Mouse (Mus musculus) myocyte (in vitro differentiated cells): ENCODE measurements around the gene Akr1c14.

Experiments used
- CEBPB ChIP-seq: IDR thresholded peaks from 2 replicates; pipeline ENCODE4 v1.6.1; 2011; ENCODE audit warnings: mild to moderate bottlenecking, moderate library complexity; ENCODE audit not compliant: poor library complexity, insufficient read depth, severe bottlenecking
- MAX ChIP-seq: IDR thresholded peaks from one replicate; pipeline ENCODE4 v1.6.1; 2011; ENCODE audit warnings: low read depth, mild to moderate bottlenecking, control low read depth
- MYOD1 ChIP-seq, 3 experiments: IDR thresholded peaks; one replicate each; pipeline ENCODE4 v1.6.1; 2011; ENCODE audit warnings: control low read depth in 2 of 3, low read depth in 2 of 3, mild to moderate bottlenecking in 2 of 3, moderate library complexity in 1 of 3; ENCODE audit not compliant: insufficient read length in 2 of 3, control insufficient read depth in 1 of 3
- MYOG ChIP-seq, 3 experiments: IDR thresholded peaks; one replicate each; pipeline ENCODE4 v1.6.1; 2011; ENCODE audit warnings: control low read depth in 2 of 3, low read depth in 2 of 3, mild to moderate bottlenecking in 2 of 3; ENCODE audit not compliant: insufficient read length in 2 of 3, control insufficient read depth in 1 of 3, insufficient read depth in 1 of 3
- POLR2A ChIP-seq: IDR thresholded peaks from one replicate; pipeline ENCODE4 v1.6.1; 2011; ENCODE audit warnings: low read depth, mild to moderate bottlenecking, control low read depth, moderate library complexity; ENCODE audit not compliant: insufficient read length
- POLR2AphosphoS2 ChIP-seq: IDR thresholded peaks from one replicate; pipeline ENCODE4 v1.6.1; 2011; ENCODE audit warnings: low read depth, control low read depth; ENCODE audit not compliant: insufficient read length
- TCF12 ChIP-seq: IDR thresholded peaks from one replicate; pipeline ENCODE4 v1.6.1; 2011; ENCODE audit warnings: mild to moderate bottlenecking, control low read depth; ENCODE audit not compliant: poor library complexity, insufficient read depth, severe bottlenecking
- USF1 ChIP-seq: IDR thresholded peaks from one replicate; pipeline ENCODE4 v1.6.1; 2011; ENCODE audit warnings: low read depth, mild to moderate bottlenecking, control low read depth, moderate library complexity

DNA sequence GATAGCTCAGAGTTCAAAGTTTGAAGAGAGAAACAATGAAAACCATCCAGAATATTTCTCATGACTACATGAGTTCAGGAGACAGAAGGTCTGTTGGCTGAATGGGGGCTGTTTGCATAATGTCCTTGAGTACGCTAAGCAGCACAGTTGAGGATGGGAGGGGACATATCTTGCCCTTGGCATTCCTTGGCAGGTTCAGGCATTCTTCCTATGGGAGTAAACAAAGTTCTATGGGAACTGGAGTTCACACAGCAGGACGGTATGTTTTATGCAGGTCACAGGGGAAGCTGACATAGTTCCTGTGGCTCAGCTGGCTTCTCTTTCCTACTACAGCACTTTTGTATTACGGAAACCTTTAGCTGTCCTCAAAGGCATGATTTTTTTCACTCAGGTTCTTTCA lies 6.6 kb downstream of the Akr1c14 start:
- TF ChIP-seq POLR2A (no peak), TCF12 (no peak), POLR2AphosphoS2 (no peak), USF1 (no peak), MAX (no peak), CEBPB (no peak), MYOG (IDR thresholded peaks at IDR 0.05; ENCODE audit: control insufficient read depth in 1 of 3, insufficient read depth in 1 of 3, insufficient read length in 2 of 3, low read depth in 2 of 3) (no peak), MYOD1 (IDR thresholded peaks at IDR 0.05; ENCODE audit: control insufficient read depth in 1 of 3, insufficient read length in 2 of 3, low read depth in 2 of 3) (no peak)
